Mouse (Mus musculus): ENCODE data around the gene Zfp367.

GRCm38 (mm10) chr13:64108381-64108850, 44.6 kb downstream of the Zfp367 start:
- no peak for TF ChIP-seq GATA1 (IDR thresholded peaks at IDR 0.05; ENCODE audit: low read length)
- no peak for TF ChIP-seq TAL1 (IDR thresholded peaks at IDR 0.05; ENCODE audit: low read length)
